Mouse (Mus musculus): ENCODE data around the gene Rhov.

DNA sequence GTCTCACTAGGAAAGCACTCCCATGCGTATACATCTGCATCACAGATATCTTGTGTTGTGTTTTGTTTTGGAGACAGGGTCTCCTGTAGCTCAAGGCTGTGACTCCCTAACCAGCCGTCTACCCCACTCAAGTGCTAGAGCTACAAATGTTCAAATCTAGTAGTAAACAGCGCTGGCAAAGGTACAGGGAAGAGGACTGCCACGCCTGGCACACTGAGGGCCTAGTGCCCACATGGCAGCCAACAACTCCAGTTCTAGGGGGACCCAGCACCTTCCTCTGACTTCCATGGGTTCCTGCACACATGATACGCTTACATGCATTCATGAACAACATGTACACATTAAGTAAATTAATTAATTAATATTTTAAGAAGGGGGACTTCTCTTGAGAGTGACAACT is 21.2 kb upstream of the Rhov start:
- no peak for TF ChIP-seq EP300 (IDR thresholded peaks at IDR 0.05)
- no peak for TF ChIP-seq CTCF (IDR thresholded peaks at IDR 0.05)
